ENCODE assay signal across 8 mouse cellular contexts in genomic region chr11:30985877-30986624, GRCm38 (mm10). TPM values are rescaled to one million over a fixed set of nuclear protein-coding genes. Genes with fewer than 3 reads are reported as not detected.
DNase-seq lines count a peak whose midpoint lies in the region; ATAC-seq and TF ChIP-seq lines count a peak whose summit lies in the region.

Gene Chac2 (minus strand): TSS chr11:30986350.

- TF ChIP-seq POLR2A in ES-Bruce4 (IDR thresholded peaks at IDR 0.05; ENCODE audit: insufficient read depth, low read length): peak; percentile 69

- no peaks in the 10 kb centered on the region for H3K27me3 ChIP-seq in ES-Bruce4 (ENCODE audit: control insufficient read depth, insufficient read depth, low read length, poor library complexity, severe bottlenecking)
- no peaks in the 10 kb centered on the region for H3K27me3 ChIP-seq in forebrain, embryonic 13.5 days
- no peaks in the 10 kb centered on the region for H3K27me3 ChIP-seq in liver, postnatal 0 days (ENCODE audit: insufficient read depth, low read length)
- H3K27me3 ChIP-seq in neural tube, embryonic 14.5 days (ENCODE audit: control insufficient read depth, insufficient read depth, low read length): no peaks in the 10 kb centered on the region

- H3K9ac ChIP-seq in ES-Bruce4 (ENCODE audit: low read depth, poor library complexity, severe bottlenecking): peak within 1 kb of the TSS; percentile 76
- peak within 1 kb of the TSS; percentile 77 for H3K9ac ChIP-seq in forebrain, embryonic 13.5 days
- H3K9ac ChIP-seq in liver, postnatal 0 days (replicated peaks): peak within 1 kb of the TSS; percentile 86
- peak within 1 kb of the TSS; percentile 69 for H3K9ac ChIP-seq in neural tube, embryonic 14.5 days (replicated peaks; ENCODE audit: low read depth, low read length)

- intact Hi-C loops in heart, postnatal 10 days (cut with DNase I): loop anchor here (2.0 kb wide), 1 partner anchor 31 kb away; the partner anchor contains the start of gene Erlec1

- under 1% methylated on average over 22 of the region's 22 CpGs for WGBS in forebrain, embryonic 13.5 days
- WGBS in large intestine, adult 2 months: under 1% methylated on average over 22 of the region's 22 CpGs
- under 1% methylated on average over 22 of the region's 22 CpGs for WGBS in liver, postnatal 0 days (ENCODE audit: insufficient replicate concordance)
- WGBS in neural tube, embryonic 14.5 days: under 1% methylated on average over 22 of the region's 22 CpGs

- H3K4me3 ChIP-seq in ES-Bruce4 (ENCODE audit: low read depth, low read length): peak within 1 kb of the TSS; percentile 91
- peak within 1 kb of the TSS; percentile 63 for H3K4me3 ChIP-seq in forebrain, embryonic 13.5 days
- H3K4me3 ChIP-seq in liver, postnatal 0 days (ENCODE audit: low read depth, low read length): peak within 1 kb of the TSS; percentile 77
- H3K4me3 ChIP-seq in neural tube, embryonic 14.5 days (ENCODE audit: low read depth, low read length): peak within 1 kb of the TSS; percentile 49

- H3K27ac ChIP-seq in ES-Bruce4 (ENCODE audit: insufficient read depth, low read length): peak within 1 kb of the TSS; percentile 2; the same call in 1 of the 2 replicates
- H3K27ac ChIP-seq in forebrain, embryonic 13.5 days: peak within 1 kb of the TSS; percentile 69
- H3K27ac ChIP-seq in liver, postnatal 0 days (ENCODE audit: low read depth): peak within 1 kb of the TSS; percentile 95
- H3K27ac ChIP-seq in neural tube, embryonic 14.5 days (ENCODE audit: low read depth, low read length): peak within 1 kb of the TSS; percentile 62

- peak; percentile 90 to 92 for DNase-seq in heart, postnatal 10 days
- DNase-seq in large intestine, adult 2 months (ENCODE audit: low read depth, low spot score): peak; percentile 76
- DNase-seq in liver, postnatal 0 days: peak; percentile 93
- peak; percentile 92 for DNase-seq in testis, postnatal 10 days (ENCODE audit: low spot score)

- H3K4me1 ChIP-seq in ES-Bruce4 (ENCODE audit: control insufficient read depth, insufficient read depth, low read length): no peaks in the 10 kb centered on the region
- peaks cover 9% of the 10 kb centered on the region for H3K4me1 ChIP-seq in forebrain, embryonic 13.5 days
- H3K4me1 ChIP-seq in liver, postnatal 0 days (ENCODE audit: insufficient read depth): 0 out of 2 replicates have a peak, but pooled peaks cover 4% of the 10 kb centered on the region
- peaks cover 3% of the 10 kb centered on the region; the same call in 1 of the 2 replicates for H3K4me1 ChIP-seq in neural tube, embryonic 14.5 days (ENCODE audit: control insufficient read depth, insufficient read depth, low read length)

- peak; percentile 95 for ATAC-seq in cerebellum, adult (ENCODE audit: insufficient number of reproducible peaks, low FRiP score, low TSS enrichment)
- ATAC-seq in forebrain, embryonic 13.5 days: peak; percentile 98
- peak; percentile 98 for ATAC-seq in liver, postnatal 0 days
- peak; percentile 99 for ATAC-seq in neural tube, embryonic 14.5 days (ENCODE audit: low read depth)

- H3K4me2 ChIP-seq in forebrain, embryonic 13.5 days: peak within 1 kb of the TSS; percentile 78
- peak within 1 kb of the TSS; percentile 81 for H3K4me2 ChIP-seq in liver, postnatal 0 days (ENCODE audit: low read depth, low read length)
- H3K4me2 ChIP-seq in neural tube, embryonic 14.5 days (ENCODE audit: low read depth, low read length): peak within 1 kb of the TSS; percentile 76

- H3K9me3 ChIP-seq in ES-Bruce4 (replicated peaks; ENCODE audit: control insufficient read depth, insufficient read depth, low read length, poor library complexity, severe bottlenecking): no peaks in the 10 kb centered on the region
- H3K9me3 ChIP-seq in forebrain, embryonic 13.5 days (replicated peaks): no peaks in the 10 kb centered on the region
- no peaks in the 10 kb centered on the region for H3K9me3 ChIP-seq in liver, postnatal 0 days (ENCODE audit: low read length)
- no peaks in the 10 kb centered on the region for H3K9me3 ChIP-seq in neural tube, embryonic 14.5 days (ENCODE audit: control insufficient read depth, low read length)

- no peaks in the 10 kb centered on the region for H3K36me3 ChIP-seq in ES-Bruce4 (ENCODE audit: control insufficient read depth, insufficient read depth, low read length, poor library complexity, severe bottlenecking)
- no peaks in the 10 kb centered on the region for H3K36me3 ChIP-seq in forebrain, embryonic 13.5 days (ENCODE audit: poor library complexity, severe bottlenecking)
- peaks cover 8% of the 10 kb centered on the region; the same call in 1 of the 2 replicates for H3K36me3 ChIP-seq in liver, postnatal 0 days (replicated peaks; ENCODE audit: insufficient read depth, low read length)
- no peaks in the 10 kb centered on the region for H3K36me3 ChIP-seq in neural tube, embryonic 14.5 days (ENCODE audit: control insufficient read depth, insufficient read depth, low read length)

- TF ChIP-seq CTCF in ES-Bruce4 (IDR thresholded peaks at IDR 0.05; ENCODE audit: low read depth, low read length): no peak
- TF ChIP-seq CTCF in liver, postnatal 0 days (IDR thresholded peaks at IDR 0.05; ENCODE audit: low read depth): no peak

- TF ChIP-seq EP300 in ES-Bruce4 (IDR thresholded peaks at IDR 0.05; ENCODE audit: insufficient read depth, low read depth, low read length): no peak
- peak; percentile 77; the same call in 1 of the 2 replicates for TF ChIP-seq EP300 in liver, postnatal 0 days (IDR thresholded peaks at IDR 0.05; ENCODE audit: low read depth)

RNA-seq across cellular contexts. Expression of gene Chac2, which starts in this region (rescaled TPM):
- 5.2 and 5.6 TPM in 2 replicates for polyA plus RNA-seq in ES-Bruce4 (2011; ENCODE audit: insufficient read depth, insufficient read length, low read depth, missing spikeins)
- polyA plus RNA-seq in forebrain, embryonic 13.5 days (2015; fragmentation: Nextera tagmentation; extraction: Ambion mirVana): 19.0 and 19.7 TPM in 2 replicates
- 10 to 100 TPM; 10.1 to 11.3 TPM for total RNA-seq in heart, postnatal 10 days (2021)
- polyA plus RNA-seq in large intestine, adult 2 months (2012; rRNA removed): 2.2 and 2.5 TPM in 2 replicates
- polyA plus RNA-seq in liver, postnatal 0 days (2015; fragmentation: Nextera tagmentation; extraction: Ambion mirVana): 53.3 and 56.7 TPM in 2 replicates
- 33.4 and 35.6 TPM in 2 replicates for polyA plus RNA-seq in neural tube, embryonic 14.5 days (2014; fragmentation: Nextera tagmentation; extraction: Ambion mirVana)

Comparison
In these comparisons a context has a peak if more than half of its experiments do, and no peak if none do; other contexts are left out.
1. Peak in every context shown above with its lines: DNase-seq, ATAC-seq, H3K4me3 ChIP-seq and H3K27ac ChIP-seq.
2. H3K27ac ChIP-seq: peak in every context shown above with its lines; median percentile 95 in liver, postnatal 0 days; 69 in forebrain, embryonic 13.5 days; 62 in neural tube, embryonic 14.5 days; 2 in ES-Bruce4.